Mouse (Mus musculus) frontal cortex, postnatal 25 days (tissue): ENCODE measurements at regions not wholly inside any gene's neighbourhood (a gene's known extent, or its start where the extent isn't known, plus 50 kb on each side); places are given as distances from the start of the nearest gene placed in this dataset.

Source experiments
- DNase-seq, 2 experiments: peaks; one replicate each; pipeline ENCODE4 v3.0.0; 2022; ENCODE audit warnings: low spot score in 2 of 2

DNA sequence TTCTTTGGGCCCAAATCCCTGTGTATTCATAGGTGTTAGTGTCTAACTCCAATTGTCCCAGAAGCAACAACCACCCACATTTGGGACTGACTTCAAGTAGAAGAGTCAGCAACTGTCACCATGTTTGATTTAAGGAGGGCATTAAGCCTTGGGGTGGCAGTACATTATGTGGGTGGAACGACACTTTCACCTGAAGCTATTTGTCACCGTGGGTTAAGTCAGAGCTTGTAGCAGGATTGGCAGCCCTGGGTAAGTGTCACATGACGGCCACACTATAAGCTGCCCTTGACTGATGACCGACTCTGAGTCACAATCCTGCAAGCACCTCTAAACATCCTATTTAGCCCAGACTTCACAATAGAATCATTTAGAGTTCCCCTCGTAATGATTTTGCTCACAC, 236.7 kb upstream of the A1bg start:
- DNase-seq, result no peak

DNA sequence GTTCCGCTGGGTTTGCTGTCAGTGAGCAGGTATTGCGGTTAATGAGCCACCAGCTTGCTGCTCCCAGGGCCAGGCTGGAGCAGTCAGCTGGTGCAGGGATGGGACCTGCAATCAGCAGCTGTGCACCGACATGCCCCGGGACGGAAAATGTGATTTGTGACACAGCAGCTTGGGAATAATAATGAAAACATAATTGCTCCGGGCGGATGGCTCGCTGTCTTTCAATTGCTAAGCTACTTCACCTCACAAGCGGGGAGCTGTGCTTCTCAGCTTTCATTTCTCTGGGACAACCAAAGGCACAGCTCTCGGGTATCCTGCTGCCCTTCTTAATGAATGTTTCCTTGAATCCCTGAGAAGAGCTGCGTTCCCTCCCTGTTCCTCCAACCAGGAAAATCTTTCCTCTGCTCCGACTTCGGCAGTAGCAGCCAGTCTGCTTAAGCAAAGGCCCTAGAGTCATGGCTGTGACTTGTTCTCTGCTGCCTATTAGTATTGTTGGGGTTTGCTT, 235.3 kb upstream of the A1bg start:
- peak; percentile 21 to 27 for DNase-seq

DNA sequence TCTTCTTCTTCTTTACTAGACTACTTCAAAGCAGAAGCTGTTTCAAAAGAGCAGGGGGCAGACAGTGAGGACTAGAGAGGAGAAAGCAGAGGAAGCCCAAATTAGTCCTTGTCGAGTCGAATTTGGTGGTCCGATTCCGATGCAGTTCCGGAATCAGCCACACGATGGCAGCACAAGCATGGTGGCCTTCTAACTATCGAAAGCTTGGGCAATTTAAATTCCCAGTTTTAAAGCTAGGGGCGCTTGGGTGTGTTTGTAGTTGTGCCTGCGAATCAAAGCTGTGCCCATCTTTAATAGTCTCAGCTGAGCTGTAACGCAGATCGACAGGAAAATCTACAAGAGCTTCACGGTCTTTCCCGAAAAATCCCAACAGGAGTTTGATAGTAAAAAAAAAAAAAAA, 234.7 kb upstream of the A1bg start:
- DNase-seq, result peak; percentile 98 to 99

DNA sequence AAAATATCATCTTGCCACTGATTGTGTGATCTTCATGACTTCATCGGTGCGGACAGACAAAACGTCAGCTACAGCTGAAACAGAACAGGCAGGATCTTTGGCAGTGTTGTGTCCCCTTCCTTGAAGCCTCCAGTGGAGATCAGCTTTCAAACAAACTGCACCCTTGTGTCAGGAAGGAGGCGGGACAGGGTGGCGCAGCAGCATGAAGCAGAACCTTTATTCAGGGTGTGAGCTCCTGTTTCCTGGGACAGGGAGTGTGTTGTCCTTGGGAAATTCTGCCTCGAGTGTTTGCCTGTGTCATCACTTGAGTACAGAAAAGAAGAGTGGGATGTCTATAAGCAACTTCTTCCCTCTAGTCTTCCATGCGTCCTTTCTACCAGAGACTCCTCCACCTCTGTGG, 232.7 kb upstream of the A1bg start:
- DNase-seq, result no peak

DNA sequence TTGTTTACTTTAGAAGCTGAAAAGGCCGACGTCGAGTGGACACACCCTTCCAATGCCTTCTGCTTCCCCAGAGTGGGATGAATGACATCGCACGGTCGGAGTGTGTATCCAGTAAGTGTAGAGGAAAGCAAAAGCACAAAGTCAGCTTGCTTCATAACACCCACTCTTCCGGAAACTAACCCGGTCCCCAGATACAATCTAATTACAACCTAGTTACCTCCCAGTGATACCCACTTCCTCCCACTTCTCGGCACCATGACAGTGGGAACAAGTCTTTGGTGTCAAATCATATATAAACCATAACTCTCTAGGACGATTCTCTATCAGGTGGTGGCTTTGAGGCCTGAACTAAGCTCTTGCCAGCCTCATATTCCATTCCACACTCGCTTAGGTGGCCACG, 231.4 kb upstream of the A1bg start:
- DNase-seq, result no peak

DNA sequence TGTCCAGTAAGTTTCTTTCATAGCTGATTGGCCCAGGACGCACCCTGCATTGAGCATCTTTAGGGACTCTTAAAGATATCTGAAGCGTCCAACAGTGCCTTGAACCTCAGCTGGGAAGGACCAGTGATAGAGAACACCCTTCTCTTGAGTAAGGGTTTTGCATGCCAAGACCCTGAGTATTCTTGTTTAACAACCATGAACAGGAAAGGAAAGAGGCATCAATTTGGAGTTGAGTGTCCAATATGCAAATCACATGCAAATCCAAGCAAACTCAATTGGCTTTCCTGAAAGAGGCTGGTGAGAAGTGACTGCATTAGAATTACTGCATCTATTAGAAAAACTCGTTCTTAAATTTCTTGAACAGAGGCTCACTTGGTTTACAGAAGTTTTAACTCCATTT, 220.0 kb upstream of the A1bg start:
- DNase-seq, result no peak

DNA sequence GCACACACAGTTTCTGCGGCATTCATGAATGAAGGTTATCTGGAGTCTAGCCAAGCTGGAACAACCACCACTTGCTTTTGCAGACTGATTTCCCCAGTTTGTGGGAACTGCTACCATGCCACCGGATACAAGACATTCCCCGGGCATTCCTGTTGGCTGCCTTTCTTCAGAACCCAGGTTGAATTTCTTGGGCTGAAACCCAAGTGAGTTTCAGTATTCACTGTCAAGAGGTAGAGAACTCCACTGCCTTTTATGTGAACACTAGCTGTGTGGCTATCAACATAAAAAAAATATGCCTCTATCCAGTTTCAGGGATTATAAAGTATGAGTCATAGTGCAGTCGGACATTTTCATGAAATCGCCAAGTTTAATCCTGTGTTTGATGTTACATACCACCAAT, 216.3 kb upstream of the A1bg start:
- DNase-seq, result no peak

DNA sequence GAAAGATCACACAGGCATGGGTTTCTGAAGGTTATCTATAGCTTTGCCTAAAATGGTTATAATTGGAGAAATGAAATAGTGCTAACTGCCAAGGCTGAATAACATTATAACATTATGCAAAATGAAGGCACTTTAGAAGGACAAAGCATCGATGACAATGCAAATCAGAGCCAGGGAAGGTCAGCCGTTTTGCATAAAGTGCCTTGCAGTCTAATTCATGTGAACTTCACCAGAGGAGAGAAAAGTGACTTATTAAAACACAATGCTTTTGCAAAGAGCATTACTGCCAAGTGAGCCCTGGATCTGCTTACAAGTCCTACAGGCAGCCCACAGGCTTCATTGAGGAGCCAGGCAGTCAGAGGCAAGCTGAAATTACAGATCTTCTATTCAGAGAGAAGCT, 214.0 kb upstream of the A1bg start:
- no peak for DNase-seq

DNA sequence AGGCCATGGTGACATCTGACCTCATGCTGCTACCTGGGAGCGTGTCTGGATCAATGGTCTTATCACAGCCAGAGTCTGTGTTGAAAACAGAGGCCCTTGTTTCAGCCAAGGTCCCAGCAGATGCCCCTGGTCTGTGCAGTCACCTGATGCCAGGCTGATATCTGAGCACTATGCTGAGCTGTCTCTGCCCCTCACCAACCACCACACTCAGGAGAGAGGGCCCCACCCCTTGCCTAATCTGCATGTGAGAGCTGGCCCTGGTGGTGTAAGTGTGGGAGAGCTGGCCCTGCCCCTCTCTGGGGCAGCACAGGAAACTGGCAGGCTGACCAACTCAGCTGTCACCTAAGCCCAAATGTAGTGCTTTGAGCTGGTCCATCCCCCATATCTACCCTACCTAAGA, 210.5 kb upstream of the A1bg start:
- no peak for DNase-seq

DNA sequence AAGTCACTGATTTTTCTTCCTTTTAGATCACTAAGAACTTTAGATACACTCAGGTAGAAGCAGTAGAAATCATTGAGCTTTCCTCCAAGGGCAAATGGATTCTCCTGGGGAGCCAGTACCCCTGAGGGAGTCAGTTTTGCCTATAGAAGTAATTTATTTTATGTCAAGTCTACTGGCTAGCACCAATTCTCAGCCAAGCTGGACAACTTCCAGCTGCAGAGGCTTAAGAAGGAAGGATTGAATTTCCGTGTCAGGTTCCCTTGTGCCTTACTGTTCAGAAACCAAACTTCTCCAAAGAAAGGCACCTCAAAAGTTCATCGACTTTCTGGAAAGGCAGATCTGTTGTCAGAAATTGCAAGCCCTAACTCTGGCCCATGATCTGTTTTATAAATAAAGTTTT, 205.2 kb upstream of the A1bg start:
- no peak for DNase-seq

DNA sequence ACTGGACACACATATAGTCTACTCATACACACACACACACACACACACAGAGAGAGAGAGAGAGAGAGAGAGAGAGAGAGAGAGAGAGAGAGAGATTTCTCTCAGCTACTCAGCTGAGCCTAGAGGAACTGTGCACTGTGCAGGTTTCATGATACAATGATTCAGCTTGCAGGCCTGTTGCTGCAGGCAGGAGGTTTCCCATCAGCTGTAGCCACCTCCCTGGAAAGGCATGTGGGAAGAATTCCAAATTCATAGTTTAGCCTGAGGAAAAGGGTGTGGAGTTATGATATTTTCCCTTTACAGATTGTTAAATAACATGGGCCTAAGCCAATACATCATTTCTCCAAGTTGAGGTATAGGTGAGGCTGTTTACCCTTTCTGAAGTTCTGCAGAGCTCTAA, 204.3 kb upstream of the A1bg start:
- no peak for DNase-seq

DNA sequence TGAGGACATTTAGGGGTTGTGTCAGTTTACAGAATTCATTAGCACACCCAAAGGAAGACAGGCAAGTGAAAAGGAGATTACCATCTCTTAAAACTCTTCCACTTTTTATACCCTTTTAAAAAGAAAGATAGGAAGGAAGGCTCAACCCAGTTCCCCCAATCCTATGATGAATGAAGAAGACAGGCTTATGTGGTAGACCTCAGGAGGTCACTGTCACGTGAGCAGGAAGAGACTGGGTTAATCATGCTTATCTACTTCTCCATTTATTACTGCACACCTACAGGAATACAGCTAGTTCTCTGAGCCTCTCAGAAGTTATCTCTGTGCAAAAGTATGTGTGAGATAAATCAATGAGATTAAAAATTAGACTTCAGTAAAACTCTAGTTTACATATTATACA, 194.1 kb upstream of the A1bg start:
- no peak for DNase-seq

DNA sequence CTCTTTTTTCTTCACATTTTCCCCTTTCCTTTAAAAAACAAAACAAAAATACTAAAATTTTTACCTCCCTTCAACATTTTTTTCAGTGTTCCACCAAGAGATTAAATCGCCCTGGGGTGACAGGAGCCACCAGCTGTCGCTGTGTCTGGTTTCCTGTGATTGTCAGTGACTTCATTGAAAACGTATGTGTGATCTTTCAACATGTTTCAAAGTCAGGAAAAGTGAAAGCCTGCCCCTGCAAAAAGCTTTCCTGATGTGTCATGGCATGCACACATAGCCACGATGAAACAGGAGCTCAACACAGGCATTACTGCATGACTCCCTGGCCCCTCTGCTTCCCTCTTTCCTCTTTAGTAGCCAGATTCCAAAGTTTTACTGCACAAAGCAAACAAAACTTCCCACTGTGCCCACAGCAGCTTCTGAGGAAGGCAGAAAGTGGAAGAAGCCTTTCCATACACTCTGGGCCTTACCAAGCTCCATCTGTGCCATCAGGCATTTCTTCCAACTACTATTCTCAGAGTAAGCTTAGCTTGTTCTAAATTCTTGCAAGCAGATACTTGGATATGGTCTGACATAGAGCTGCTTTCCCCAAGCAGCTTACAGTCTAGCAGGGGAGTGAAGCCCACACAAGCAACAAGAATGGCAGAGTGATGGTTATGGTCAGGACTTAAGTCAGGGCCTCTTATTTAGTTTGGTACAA, 186.8 kb upstream of the A1bg start:
- DNase-seq, result no peak

DNA sequence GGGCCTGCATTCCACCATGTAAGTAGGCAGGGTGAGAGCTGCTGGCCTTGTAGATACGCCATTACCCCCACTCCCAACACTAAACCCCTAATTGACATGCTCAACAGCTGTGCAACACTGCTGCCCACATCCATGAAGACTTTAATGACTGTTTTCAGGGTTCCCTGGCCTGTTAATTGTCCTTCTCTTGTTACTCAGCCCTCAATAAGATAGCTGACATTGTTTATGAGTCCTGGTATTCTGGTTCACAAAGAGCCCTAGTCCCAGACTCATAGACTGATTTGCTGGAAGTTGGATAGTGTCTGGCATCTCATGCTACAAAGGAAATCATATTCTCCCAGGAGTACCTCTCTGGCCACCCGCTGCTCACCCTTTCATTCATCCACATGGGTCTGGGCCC, 186.1 kb upstream of the A1bg start:
- DNase-seq, result no peak

DNA sequence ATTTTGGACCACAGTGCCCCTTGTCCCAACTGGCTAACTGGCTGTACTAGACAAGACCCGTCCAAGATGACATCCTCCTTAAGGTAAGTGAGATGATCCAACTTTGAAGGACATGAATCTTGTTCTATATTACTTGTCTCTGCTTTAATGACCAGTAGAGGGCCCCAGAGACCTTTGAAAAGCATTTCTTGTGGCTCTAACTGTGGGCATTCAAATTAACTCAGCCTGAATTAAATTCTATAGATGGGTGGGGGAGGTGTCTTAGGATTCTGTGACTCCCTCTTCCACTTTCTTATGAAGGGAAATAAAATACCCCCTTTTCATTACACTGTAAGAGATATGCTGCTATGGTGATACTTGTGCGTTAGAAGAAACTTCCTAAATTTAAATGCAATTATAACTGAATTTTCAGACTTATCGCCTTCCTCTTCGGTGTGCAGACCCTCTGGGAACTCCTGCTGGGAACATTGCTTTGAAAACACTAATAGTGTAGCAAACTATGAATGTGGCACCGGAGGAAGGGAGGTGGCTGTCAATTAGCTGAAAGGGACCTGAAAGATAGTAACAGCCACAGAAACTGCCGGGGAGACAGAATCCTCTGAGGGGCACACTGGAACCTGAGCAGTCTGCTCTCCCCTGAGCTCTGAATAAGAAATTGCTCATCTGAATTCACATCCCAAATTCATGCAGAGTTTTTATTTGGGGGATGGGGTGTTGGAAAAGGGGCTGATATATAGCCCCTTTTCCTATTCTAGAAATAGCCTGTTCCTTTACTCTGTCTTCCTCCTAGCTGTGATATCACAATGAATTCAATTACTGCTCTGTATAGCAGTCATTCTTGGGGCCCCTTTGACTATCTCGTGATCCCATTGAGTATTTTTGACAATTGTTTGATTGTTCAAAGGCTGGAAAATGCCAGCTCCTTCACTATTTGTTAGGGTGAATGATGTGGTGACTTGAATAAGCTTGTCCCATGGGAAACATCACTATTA, 179.9 kb upstream of the A1bg start:
- DNase-seq, result no peak

DNA sequence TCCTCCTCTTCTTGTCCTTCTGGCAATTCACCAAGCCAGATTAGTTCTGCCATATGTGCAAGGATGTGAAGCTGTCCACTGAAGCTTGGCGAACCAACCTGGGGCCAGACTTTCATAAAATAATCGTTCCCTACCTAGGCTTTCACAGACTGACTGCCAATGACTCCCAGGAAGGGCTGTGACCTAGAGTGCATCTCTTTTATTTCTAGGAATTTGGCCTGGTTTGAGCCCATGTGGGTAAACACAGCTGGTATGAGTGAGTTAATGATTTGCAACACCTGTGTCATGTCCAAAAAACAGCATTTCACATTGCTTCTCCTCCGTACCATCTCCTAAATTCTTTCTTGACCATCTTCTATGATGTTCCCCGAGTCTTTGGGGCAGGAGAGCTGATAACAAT, 178.0 kb upstream of the A1bg start:
- DNase-seq, result no peak

DNA sequence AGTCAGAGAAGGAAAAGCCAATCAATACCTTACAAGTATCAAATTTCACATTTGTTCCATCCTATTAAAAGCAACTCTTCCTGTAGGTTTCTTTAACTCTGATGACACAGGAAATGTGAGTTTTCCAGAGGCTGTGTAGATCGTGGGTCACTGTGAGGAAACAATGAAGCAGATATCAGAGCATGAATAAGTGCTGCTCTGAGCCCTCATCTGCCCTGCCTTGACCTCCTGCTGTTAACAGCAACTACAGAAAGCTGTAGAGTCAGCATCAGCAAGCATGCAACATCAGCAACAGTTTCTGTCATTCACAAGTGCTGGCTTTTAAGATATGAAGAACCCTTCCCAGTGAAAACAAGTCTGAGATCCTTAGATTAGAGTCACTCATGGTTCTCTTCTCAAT, 176.2 kb upstream of the A1bg start:
- DNase-seq, result no peak

DNA sequence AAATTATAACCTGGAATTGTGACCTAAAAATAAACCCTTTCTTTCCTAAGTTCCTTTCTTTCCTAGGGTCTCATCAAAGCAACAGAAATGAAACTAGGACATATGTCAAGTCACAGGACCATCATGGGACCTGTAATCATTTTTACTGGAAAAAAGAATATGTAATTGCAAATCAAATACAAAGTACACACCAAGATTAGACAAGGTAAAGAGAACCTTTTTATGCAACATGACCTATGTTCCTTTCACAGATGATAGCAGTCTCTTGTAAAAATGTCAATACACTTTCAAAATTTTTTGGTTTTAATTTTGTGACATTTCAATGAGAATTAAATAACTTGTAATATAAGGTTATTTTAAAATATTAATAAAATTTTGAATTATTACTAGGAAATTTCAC, 175.7 kb upstream of the A1bg start:
- DNase-seq, result no peak

DNA sequence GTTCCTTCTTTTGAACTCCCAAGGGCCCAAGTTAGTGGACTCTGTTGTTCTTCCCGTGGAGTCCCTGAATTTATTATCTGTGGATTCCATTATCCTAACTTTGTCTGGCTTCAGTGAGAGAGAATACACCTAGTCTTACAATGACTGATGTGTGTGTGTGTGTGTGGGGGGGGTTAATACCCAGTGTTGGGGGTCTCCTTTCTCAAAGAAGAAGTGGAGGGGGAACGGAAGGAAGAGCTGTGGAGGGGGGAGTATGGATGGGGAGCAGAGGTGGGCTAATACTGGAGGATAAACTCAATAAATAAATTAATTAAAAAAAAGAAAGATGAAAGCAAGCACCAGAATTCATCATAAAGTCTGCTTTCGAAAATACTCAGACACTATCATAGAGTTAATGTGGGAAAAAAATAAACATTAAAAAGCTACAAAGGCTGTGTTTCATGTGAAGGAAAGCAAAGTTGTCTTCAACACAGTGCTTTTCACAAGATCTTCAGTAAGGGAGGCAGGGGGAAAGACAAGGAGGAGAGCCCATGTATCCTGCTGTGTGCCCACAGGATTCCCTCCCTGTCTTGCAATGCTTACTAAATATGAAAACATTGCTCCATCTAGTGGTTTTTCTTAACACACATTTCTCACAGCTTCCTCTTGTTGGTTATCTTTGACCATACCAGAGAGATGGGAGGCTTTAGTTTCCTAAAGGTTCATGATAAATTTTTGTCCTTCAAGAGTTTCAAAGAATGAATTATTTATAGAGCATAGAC, 173.4 kb upstream of the A1bg start:
- DNase-seq, result no peak

DNA sequence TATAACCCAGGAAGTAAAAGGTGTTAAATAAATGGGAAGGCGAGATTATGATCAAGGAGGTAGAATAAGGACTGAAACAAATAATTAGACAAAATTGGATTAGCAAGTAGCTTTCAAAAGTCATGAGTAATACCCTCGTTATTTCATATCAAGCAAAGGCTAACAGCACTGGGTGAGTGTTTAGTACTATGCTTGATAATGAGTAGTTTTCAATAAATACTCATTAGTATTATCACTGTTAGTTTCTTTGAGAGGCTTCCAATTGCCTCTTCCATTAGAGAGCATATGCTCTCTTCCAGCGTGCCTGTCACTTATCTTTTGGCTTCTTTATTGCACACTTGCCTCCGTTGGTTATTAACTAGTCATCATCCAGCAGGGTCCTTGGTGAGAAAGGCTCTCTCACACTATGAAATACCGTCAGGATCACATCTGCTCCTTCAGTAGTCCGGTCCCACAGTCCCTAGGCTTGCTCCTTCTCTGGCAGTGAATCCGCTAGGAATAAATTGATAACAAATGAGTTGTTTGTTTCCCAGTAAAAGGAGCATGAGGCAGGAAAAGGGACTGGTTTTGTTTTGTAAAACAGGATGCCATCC, 132.3 kb upstream of the A1bg start:
- DNase-seq, result no peak

DNA sequence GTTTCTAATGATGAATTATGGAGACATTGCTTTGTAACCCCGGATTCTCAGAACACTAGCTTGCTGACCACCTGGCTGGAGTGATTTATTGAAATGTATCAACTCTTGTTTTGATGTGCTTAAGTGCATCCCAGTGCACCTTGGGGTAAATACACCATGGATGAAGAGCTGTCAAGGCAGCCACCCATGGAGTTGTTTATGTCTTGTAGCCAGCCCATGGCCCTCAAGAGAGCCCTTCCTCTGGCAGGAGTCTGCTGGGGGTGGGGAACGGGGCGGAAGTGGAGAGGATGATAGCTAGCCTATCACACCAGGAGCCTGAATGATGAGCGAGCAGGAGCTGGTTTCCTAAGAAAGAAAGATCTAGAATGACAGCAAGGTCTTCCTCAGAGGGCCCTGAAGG, 128.6 kb upstream of the A1bg start:
- DNase-seq, result no peak

DNA sequence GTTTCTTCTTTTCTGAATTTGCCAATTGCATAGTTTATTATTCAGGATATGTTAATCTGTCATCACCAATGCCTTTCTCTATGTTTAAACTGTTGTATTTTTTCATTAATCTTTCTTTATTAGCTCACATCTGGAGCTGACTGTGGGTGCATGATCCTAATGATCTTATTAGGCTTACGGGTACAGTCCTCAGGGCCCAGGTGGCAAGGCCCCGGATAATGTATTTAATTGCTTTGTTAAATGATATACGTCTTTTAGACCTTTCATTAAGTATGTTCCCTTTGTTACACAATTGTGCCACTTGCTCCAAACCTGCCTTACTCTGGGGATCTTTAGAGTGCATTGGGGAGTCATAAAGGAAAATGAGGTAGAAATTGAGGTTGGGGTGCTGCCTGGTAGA, 86.7 kb upstream of the A1bg start:
- no peak for DNase-seq
